Mouse (Mus musculus): Measurements from ENCODE around the gene Sptan1.

GRCm38 (mm10) chr2:29964354-29965249 is 758 bp upstream of the Sptan1 start:
- TF ChIP-seq CTCF (conservative IDR thresholded peaks at IDR 0.05 in 1 of 2, IDR thresholded peaks at IDR 0.05 in 1 of 2; ENCODE audit: low read depth in 2 of 2, low read length in 2 of 2) (no peak), USF1 (IDR thresholded peaks at IDR 0.05; ENCODE audit: low read depth, low read length) (no peak), RAD21 (IDR thresholded peaks at IDR 0.05; ENCODE audit: low read depth, low read length) (no peak), MAFK (IDR thresholded peaks at IDR 0.05; ENCODE audit: insufficient replicate concordance, low read length) (no peak), MEF2A (IDR thresholded peaks at IDR 0.05; ENCODE audit: borderline replicate concordance, low read depth, low read length) (no peak), POLR2A (IDR thresholded peaks at IDR 0.05; ENCODE audit: low read depth, low read length) (no peak), CHD1 (IDR thresholded peaks at IDR 0.05; ENCODE audit: low read depth, low read length) (no peak; the same call in 1 of the 2 replicates), ZNF384 (IDR thresholded peaks at IDR 0.05; ENCODE audit: low read depth, low read length) (peak; percentile 86), ZC3H11A (IDR thresholded peaks at IDR 0.05; ENCODE audit: low read depth, low read length) (no peak), EP300 (IDR thresholded peaks at IDR 0.05; ENCODE audit: low read length) (no peak), TBP (conservative IDR thresholded peaks at IDR 0.05; ENCODE audit: low read depth, low read length) (no peak), SIN3A (IDR thresholded peaks at IDR 0.05; ENCODE audit: low read length) (no peak)
